Mouse (Mus musculus): Measurements from ENCODE around the gene Aldh3a2. TPM values are rescaled to one million over a fixed set of nuclear protein-coding genes. Genes with fewer than 3 reads are reported as not detected.
"Not testable (repeated sequence)": the region's sequence is repeated elsewhere in the genome, so short reads cannot be mapped to it uniquely, and the experiment has no call there.

Gene Aldh3a2
- total and polyA plus RNA-seq, 2 experiments = 251 to 294 TPM

DNA sequence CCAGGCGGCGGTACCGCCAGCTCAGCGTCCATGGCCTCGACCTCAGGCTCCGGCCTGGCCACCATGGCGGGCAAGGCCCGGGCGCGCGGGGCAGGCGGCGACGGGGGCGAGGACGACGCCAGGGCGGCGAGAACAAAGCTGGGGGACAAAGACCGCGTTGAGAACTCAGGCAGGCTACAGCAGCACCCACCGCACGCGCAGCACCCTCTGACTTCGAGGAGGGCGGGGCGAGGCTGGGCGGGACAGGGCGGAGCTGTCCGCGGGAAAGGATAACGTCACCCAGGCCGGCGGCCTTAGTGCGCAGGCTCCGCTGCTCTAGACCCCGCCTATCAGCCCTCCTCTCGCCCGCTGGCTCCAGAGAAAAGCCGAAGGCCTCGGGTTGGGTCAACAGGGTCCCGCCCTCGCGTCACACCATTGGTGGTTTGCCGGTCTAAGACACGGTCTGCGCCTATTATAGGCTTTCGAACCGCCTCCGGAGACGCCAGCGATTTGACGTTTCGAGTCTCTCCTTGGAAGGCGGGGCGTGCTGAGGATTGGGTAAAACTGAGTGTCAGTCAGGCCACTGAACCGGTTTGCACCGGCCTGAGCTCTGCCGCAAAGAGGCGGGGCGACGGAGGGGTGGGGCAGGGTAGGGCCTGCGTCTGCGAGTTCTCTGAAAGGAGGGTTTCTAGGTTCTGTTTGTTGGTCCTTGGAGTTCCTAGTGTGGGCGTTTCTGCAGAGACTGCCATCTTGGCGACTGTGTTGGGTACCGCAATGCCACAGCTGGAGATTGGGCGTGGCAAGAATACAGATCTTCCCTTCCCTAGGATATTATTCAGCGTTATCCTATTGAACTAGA lies 92.2 kb downstream of the Aldh3a2 start, which contains the start of gene Usp22:
Usp22 (minus strand) TSS at position 235 of the 838 bp plus-strand sequence.
- WGBS = under 1% methylated on average over 69 of the region's 69 CpGs
- TF ChIP-seq POLR2A (IDR thresholded peaks at IDR 0.05; ENCODE audit: extremely low read depth, insufficient read depth, low read length) (peak; percentile 68), CTCF (IDR thresholded peaks at IDR 0.05; ENCODE audit: low read depth, low read length) (no peak)
- DNase-seq (ENCODE audit: extremely low read depth, low read depth, low spot score) = peak; percentile 98
- no peaks in the 10 kb centered on the region for H3K36me3 ChIP-seq (ENCODE audit: control insufficient read depth, insufficient read depth, low read length)
- no peaks in the 10 kb centered on the region for H3K27me3 ChIP-seq (ENCODE audit: control insufficient read depth, insufficient read depth, low read length)
- H3K9ac ChIP-seq (ENCODE audit: low read depth, low read length) = peak within 1 kb of the TSS; percentile 88
- H3K79me2 ChIP-seq (ENCODE audit: control insufficient read depth, insufficient read depth, low read length) = peaks cover 11% of the 10 kb centered on the region; the same call in 1 of the 2 replicates
- H3K27ac ChIP-seq (replicated peaks; ENCODE audit: insufficient read depth, low read depth, low read length) = peak within 1 kb of the TSS; percentile 60
- H3K4me3 ChIP-seq (ENCODE audit: insufficient read depth, low read depth, low read length) = peak within 1 kb of the TSS; percentile 79
- H3K4me1 ChIP-seq (ENCODE audit: control insufficient read depth, insufficient read depth, low read length) = peaks cover 4% of the 10 kb centered on the region; the same call in 1 of the 2 replicates

DNA sequence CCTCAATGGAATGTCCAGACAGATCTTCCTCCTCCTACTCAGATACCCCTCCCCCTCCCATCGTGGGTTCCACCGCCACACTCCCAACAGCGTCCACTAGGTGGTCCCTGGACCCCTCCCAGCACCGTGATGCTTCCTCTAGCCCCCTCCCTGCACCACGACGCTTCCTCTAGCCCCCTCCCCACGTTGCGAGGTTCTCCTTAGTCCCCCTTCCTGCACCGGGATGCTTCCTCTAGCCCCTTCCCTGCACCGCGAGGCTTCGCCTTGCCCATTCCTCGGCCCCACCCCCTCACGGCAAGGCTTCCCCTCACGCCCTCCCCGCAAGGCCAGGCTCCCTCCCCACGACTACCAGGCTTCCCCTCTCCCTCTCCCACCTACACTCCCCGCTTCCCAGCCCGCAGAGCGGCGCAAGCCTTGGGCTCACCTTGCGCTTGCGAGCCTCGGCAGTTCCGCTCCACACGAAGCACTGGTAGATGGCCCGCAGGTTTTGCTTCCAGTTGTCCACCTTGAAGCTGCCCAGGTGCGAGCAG lies 92.9 kb downstream of the Aldh3a2 start:
- under 1% methylated on average over 28 of the region's 28 CpGs for WGBS
- DNase-seq (ENCODE audit: extremely low read depth, low read depth, low spot score) = no peak
- H3K27ac ChIP-seq (replicated peaks; ENCODE audit: insufficient read depth, low read depth, low read length) = peak overlapping the region; percentile 60
- peak; percentile 48 for TF ChIP-seq CTCF (IDR thresholded peaks at IDR 0.05; ENCODE audit: low read depth, low read length)
- TF ChIP-seq POLR2A (IDR thresholded peaks at IDR 0.05; ENCODE audit: extremely low read depth, insufficient read depth, low read length) = no peak
- peaks cover 4% of the 10 kb centered on the region; the same call in 1 of the 2 replicates for H3K4me1 ChIP-seq (ENCODE audit: control insufficient read depth, insufficient read depth, low read length)
- H3K79me2 ChIP-seq (ENCODE audit: control insufficient read depth, insufficient read depth, low read length) = peaks cover 14% of the 10 kb centered on the region; the same call in 1 of the 2 replicates
- no peaks in the 10 kb centered on the region for H3K27me3 ChIP-seq (ENCODE audit: control insufficient read depth, insufficient read depth, low read length)
- peak overlapping the region; percentile 88 for H3K9ac ChIP-seq (ENCODE audit: low read depth, low read length)
- peak overlapping the region; percentile 79 for H3K4me3 ChIP-seq (ENCODE audit: insufficient read depth, low read depth, low read length)
- no peaks in the 10 kb centered on the region for H3K36me3 ChIP-seq (ENCODE audit: control insufficient read depth, insufficient read depth, low read length)

DNA sequence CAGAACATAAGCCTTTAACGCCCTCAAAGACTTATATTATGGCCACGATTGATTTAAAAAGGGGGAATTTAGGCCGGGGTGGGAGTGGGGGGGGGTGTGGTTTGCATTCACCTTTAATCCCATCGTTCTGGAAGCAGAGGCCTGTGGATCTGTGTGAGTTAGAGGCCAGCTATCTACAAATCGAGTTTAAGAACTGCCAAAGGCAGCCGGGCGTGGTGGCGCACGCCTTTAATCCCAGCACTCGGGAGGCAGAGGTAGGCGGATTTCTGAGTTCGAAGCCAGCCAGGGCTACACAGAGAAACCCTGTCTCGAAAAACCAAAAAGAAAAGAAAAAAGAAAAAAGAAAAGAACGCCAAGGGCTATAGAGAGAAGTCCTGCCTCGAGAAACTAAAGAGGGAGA lies 93.8 kb downstream of the Aldh3a2 start:
- peaks cover 14% of the 10 kb centered on the region; the same call in 1 of the 2 replicates for H3K79me2 ChIP-seq (ENCODE audit: control insufficient read depth, insufficient read depth, low read length)
- not testable (repeated sequence) for H3K9ac ChIP-seq (ENCODE audit: low read depth, low read length); H3K4me3 ChIP-seq (ENCODE audit: insufficient read depth, low read depth, low read length); DNase-seq (ENCODE audit: extremely low read depth, low read depth, low spot score); H3K36me3 ChIP-seq (ENCODE audit: control insufficient read depth, insufficient read depth, low read length); H3K27me3 ChIP-seq (ENCODE audit: control insufficient read depth, insufficient read depth, low read length); H3K27ac ChIP-seq (replicated peaks; ENCODE audit: insufficient read depth, low read depth, low read length); H3K4me1 ChIP-seq (ENCODE audit: control insufficient read depth, insufficient read depth, low read length)
- 63% methylated on average over 15 of the region's 15 CpGs for WGBS

Other genes starting within 250 kb of the Aldh3a2 start
- gene Kcnj12, start 244.9 kb downstream of the Aldh3a2 start, total RNA-seq (2014; rRNA removed) = not detected in 2 replicates
- not detected in 2 replicates for gene Kcnj12, start 244.9 kb downstream of the Aldh3a2 start, polyA plus RNA-seq (2012; rRNA removed)
- 0.65 and 1.7 TPM in 2 replicates for gene Tnfrsf13b, start 140.7 kb downstream of the Aldh3a2 start, total RNA-seq (2014; rRNA removed)
- gene Tnfrsf13b, start 140.7 kb downstream of the Aldh3a2 start, polyA plus RNA-seq (2012; rRNA removed) = 0.37 and 0.91 TPM in 2 replicates
- gene Usp22, start 92.4 kb downstream of the Aldh3a2 start, total RNA-seq (2014; rRNA removed) = 13.6 and 17.0 TPM in 2 replicates
- gene Usp22, start 92.4 kb downstream of the Aldh3a2 start, polyA plus RNA-seq (2012; rRNA removed) = 14.9 and 15.7 TPM in 2 replicates
- gene Aldh3a1, start 59.9 kb downstream of the Aldh3a2 start, total RNA-seq (2014; rRNA removed) = 0.20 TPM in 1 of 2 replicates, not detected in the other
- gene Aldh3a1, start 59.9 kb downstream of the Aldh3a2 start, polyA plus RNA-seq (2012; rRNA removed) = 0.05 TPM in 1 of 2 replicates, not detected in the other
- gene Slc47a2, start 75.4 kb upstream of the Aldh3a2 start, total RNA-seq (2014; rRNA removed) = not detected in 2 replicates
- not detected in 2 replicates for gene Slc47a2, start 75.4 kb upstream of the Aldh3a2 start, polyA plus RNA-seq (2012; rRNA removed)
- 160 and 169 TPM in 2 replicates for gene Slc47a1, start 110.9 kb upstream of the Aldh3a2 start, total RNA-seq (2014; rRNA removed)
- gene Slc47a1, start 110.9 kb upstream of the Aldh3a2 start, polyA plus RNA-seq (2012; rRNA removed) = 151 and 163 TPM in 2 replicates
- gene Rnf112, start 186.7 kb upstream of the Aldh3a2 start, total RNA-seq (2014; rRNA removed) = not detected in 2 replicates
- not detected in 2 replicates for gene Rnf112, start 186.7 kb upstream of the Aldh3a2 start, polyA plus RNA-seq (2012; rRNA removed)
- 0.28 and 0.81 TPM in 2 replicates for gene Mfap4, start 218.0 kb upstream of the Aldh3a2 start, total RNA-seq (2014; rRNA removed)
- gene Mfap4, start 218.0 kb upstream of the Aldh3a2 start, polyA plus RNA-seq (2012; rRNA removed) = 4.2 and 6.5 TPM in 2 replicates
- gene Mapk7, start 226.9 kb upstream of the Aldh3a2 start, total RNA-seq (2014; rRNA removed) = 1.2 and 1.4 TPM in 2 replicates
- gene Mapk7, start 226.9 kb upstream of the Aldh3a2 start, polyA plus RNA-seq (2012; rRNA removed) = 1.7 and 4.7 TPM in 2 replicates
- 1.1 and 1.7 TPM in 2 replicates for gene B9d1, start 237.7 kb upstream of the Aldh3a2 start, total RNA-seq (2014; rRNA removed)
- gene B9d1, start 237.7 kb upstream of the Aldh3a2 start, polyA plus RNA-seq (2012; rRNA removed) = 1.7 and 2.2 TPM in 2 replicates